Mouse (Mus musculus): ENCODE data around the gene Ptpn22. TPM values are rescaled to one million over a fixed set of nuclear protein-coding genes. Genes with fewer than 3 reads are reported as not detected.

Ptpn22 gene
- polyA plus RNA-seq, 1 experiment, result 0.37 TPM

DNA sequence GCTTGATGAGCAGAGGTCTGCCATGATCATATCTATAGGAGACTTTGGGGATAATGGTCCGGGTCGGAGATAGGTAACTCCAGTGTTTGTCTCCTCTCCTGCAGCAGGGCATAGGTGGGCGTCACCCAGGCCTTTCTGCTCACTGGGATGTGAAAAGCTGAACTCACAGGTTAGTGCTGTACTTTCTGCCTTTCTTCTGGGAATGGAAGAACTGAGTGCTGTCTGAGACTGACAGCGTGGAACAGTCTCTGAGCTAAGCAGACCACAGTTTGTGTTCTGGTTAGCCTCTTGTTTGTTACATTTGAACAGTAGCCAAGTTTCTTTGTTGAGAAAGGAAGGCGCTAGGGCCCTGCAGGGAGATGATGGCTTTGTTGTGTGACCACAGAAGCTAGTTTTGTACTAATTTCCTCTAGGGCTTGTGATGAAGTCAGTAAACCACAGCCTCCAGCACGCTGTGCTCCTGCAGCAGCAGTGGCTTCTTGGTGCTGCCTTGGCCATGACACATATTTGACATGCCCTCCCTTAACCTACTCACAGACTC, 326 bp downstream of the Ptpn22 start:
- peak; percentile 53 for DNase-seq (ENCODE audit: low read depth)

DNA sequence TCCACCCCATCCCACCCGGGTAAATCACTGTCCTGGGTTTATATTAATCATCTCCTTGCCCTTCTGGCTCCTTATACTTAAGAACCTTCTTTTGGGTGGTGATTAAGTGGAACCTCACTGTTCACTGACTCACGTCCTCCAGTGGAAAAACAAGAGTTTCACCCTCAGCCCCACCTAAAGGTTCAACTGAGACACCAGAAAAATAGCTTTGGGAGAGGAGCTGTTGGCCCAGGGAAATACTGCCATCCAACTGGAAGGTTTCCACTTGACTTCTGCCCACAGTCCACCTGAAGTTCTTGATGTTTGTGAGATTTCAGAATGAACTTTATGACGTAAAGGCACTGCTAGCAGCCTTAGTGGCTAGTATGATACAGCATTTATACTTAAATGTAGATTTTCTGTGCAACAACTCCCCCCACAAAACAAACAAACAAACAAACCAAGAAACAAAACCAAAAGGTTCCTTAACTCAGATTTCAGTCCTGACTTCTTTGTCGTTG, 3.2 kb downstream of the Ptpn22 start:
- no peak for TF ChIP-seq POLR2A (IDR thresholded peaks at IDR 0.05; ENCODE audit: borderline replicate concordance, extremely low read depth, insufficient read depth, insufficient read length, poor library complexity, severe bottlenecking)
- no peak for DNase-seq (ENCODE audit: low read depth)

More for the DNA sequence above, 326 bp downstream of the Ptpn22 start:
- no peak for TF ChIP-seq CTCF (IDR thresholded peaks at IDR 0.05; ENCODE audit: borderline replicate concordance, extremely low read depth, insufficient read depth, insufficient read length)

- TF ChIP-seq CTCF (IDR thresholded peaks at IDR 0.05; ENCODE audit: borderline replicate concordance, extremely low read depth, insufficient read depth, insufficient read length) (no peak), POLR2A (IDR thresholded peaks at IDR 0.05; ENCODE audit: borderline replicate concordance, extremely low read depth, insufficient read depth, insufficient read length, poor library complexity, severe bottlenecking) (no peak)
- no peak for DNase-seq (ENCODE audit: low read depth)
Measured at GRCm38 (mm10) chr3:103864200-103864599, 4.6 kb downstream of the Ptpn22 start.

- TF ChIP-seq CTCF (IDR thresholded peaks at IDR 0.05; ENCODE audit: borderline replicate concordance, extremely low read depth, insufficient read depth, insufficient read length) (no peak), POLR2A (IDR thresholded peaks at IDR 0.05; ENCODE audit: borderline replicate concordance, extremely low read depth, insufficient read depth, insufficient read length, poor library complexity, severe bottlenecking) (no peak)
- no peak for DNase-seq (ENCODE audit: low read depth)
Measured at GRCm38 (mm10) chr3:103867424-103867971, 7.9 kb downstream of the Ptpn22 start.

DNA sequence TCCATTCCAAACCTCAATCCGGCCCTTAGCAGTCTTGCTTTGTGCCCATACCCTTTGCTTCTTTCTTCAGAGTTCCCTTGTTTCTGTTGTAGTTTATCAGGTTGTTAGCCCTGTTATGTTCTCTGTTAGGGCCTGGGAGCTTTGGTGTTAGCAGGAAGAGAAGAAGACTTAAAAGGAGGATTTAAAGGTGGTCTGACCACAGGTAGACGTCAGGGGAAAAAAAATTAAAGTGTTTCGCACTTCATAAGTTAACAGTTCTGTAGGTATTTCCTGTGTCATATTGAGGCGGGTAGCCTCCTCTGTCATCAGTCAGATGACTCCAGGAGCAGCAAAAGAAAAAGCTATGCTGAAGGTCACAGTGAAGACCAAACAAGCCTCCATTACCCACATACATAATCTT, 8.4 kb downstream of the Ptpn22 start:
- DNase-seq (ENCODE audit: low read depth), result no peak
- no peak for TF ChIP-seq CTCF (IDR thresholded peaks at IDR 0.05; ENCODE audit: borderline replicate concordance, extremely low read depth, insufficient read depth, insufficient read length)
- no peak for TF ChIP-seq POLR2A (IDR thresholded peaks at IDR 0.05; ENCODE audit: borderline replicate concordance, extremely low read depth, insufficient read depth, insufficient read length, poor library complexity, severe bottlenecking)

DNA sequence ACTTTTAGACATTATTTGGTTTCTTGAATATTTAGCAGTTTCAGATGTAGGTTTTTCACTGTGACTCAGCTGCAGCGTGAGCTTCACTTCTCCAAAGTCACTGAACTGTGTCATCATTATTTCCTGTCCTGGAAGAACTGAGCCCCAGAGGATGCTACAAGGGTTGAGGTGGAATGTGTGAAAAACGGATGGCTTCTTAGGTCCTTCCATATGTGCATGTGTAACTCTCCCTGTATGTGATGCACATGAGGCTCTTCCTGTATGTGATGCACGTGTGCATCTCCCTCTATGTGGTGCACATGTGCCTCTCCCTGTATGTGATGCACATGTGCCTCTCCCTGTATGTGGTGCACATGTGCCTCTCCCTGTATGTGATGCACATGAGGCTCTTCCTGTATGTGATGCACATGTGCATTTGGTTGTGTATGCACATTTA, 13.1 kb downstream of the Ptpn22 start:
- DNase-seq (ENCODE audit: low read depth), result no peak
- TF ChIP-seq CTCF (IDR thresholded peaks at IDR 0.05; ENCODE audit: borderline replicate concordance, extremely low read depth, insufficient read depth, insufficient read length), result no peak
- no peak for TF ChIP-seq POLR2A (IDR thresholded peaks at IDR 0.05; ENCODE audit: borderline replicate concordance, extremely low read depth, insufficient read depth, insufficient read length, poor library complexity, severe bottlenecking)

- TF ChIP-seq POLR2A (IDR thresholded peaks at IDR 0.05; ENCODE audit: borderline replicate concordance, extremely low read depth, insufficient read depth, insufficient read length, poor library complexity, severe bottlenecking), result no peak
- no peak for TF ChIP-seq CTCF (IDR thresholded peaks at IDR 0.05; ENCODE audit: borderline replicate concordance, extremely low read depth, insufficient read depth, insufficient read length)
Measured at GRCm38 (mm10) chr3:103874329-103874728, 14.7 kb downstream of the Ptpn22 start.

GRCm38 (mm10) chr3:103885946-103886345, 26.4 kb downstream of the Ptpn22 start:
- TF ChIP-seq CTCF (IDR thresholded peaks at IDR 0.05; ENCODE audit: borderline replicate concordance, extremely low read depth, insufficient read depth, insufficient read length), result no peak
- TF ChIP-seq POLR2A (IDR thresholded peaks at IDR 0.05; ENCODE audit: borderline replicate concordance, extremely low read depth, insufficient read depth, insufficient read length, poor library complexity, severe bottlenecking), result no peak
- DNase-seq (ENCODE audit: low read depth), result peak; percentile 5

More at GRCm38 (mm10) chr3:103874329-103874728, 14.7 kb downstream of the Ptpn22 start:
- DNase-seq (ENCODE audit: low read depth), result no peak

GRCm38 (mm10) chr3:103887581-103887980, 28.0 kb downstream of the Ptpn22 start:
- TF ChIP-seq POLR2A (IDR thresholded peaks at IDR 0.05; ENCODE audit: borderline replicate concordance, extremely low read depth, insufficient read depth, insufficient read length, poor library complexity, severe bottlenecking), result no peak
- TF ChIP-seq CTCF (IDR thresholded peaks at IDR 0.05; ENCODE audit: borderline replicate concordance, extremely low read depth, insufficient read depth, insufficient read length), result no peak
- DNase-seq (ENCODE audit: low read depth), result peak; percentile 67

DNA sequence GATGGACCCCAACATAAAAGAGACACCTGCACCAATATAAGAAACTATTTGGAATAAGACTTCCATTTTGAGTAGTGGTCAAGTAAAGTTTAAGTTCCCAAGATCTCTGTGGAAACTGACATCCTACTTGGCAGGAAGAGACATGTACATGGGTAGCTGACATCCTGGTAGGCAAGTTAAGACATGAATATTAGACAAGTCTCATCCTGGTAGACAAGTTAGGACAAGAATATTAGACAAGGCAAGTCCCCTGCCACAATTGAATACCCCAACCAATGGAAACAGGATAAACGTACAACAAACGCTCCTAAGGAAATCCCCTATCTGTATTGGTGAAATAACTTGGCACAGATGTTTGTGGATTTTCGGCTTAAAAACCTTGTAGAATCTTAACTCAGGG, 33.8 kb downstream of the Ptpn22 start:
- no peak for DNase-seq (ENCODE audit: low read depth)
- no peak for TF ChIP-seq CTCF (IDR thresholded peaks at IDR 0.05; ENCODE audit: borderline replicate concordance, extremely low read depth, insufficient read depth, insufficient read length)
- no peak for TF ChIP-seq POLR2A (IDR thresholded peaks at IDR 0.05; ENCODE audit: borderline replicate concordance, extremely low read depth, insufficient read depth, insufficient read length, poor library complexity, severe bottlenecking)

- TF ChIP-seq CTCF (IDR thresholded peaks at IDR 0.05; ENCODE audit: borderline replicate concordance, extremely low read depth, insufficient read depth, insufficient read length), result peak; percentile 46; the same call in 1 of the 2 replicates
- no peak for TF ChIP-seq POLR2A (IDR thresholded peaks at IDR 0.05; ENCODE audit: borderline replicate concordance, extremely low read depth, insufficient read depth, insufficient read length, poor library complexity, severe bottlenecking)
- DNase-seq (ENCODE audit: low read depth), result no peak
Measured at GRCm38 (mm10) chr3:103904705-103905104, 45.1 kb downstream of the Ptpn22 start.

GRCm38 (mm10) chr3:103907335-103908030, 47.9 kb downstream of the Ptpn22 start:
- DNase-seq (ENCODE audit: low read depth), result no peak
- TF ChIP-seq POLR2A (IDR thresholded peaks at IDR 0.05; ENCODE audit: borderline replicate concordance, extremely low read depth, insufficient read depth, insufficient read length, poor library complexity, severe bottlenecking), result no peak
- no peak for TF ChIP-seq CTCF (IDR thresholded peaks at IDR 0.05; ENCODE audit: borderline replicate concordance, extremely low read depth, insufficient read depth, insufficient read length)
